Mouse (Mus musculus) thymus, adult 2 months (tissue): ENCODE measurements around the gene Upp2.

Source experiments
- CTCF ChIP-seq: fragments of 200-500 bp; IDR thresholded peaks from 2 replicates; pipeline ENCODE4 v1.5.1; 2012; ENCODE audit warnings: mild to moderate bottlenecking, control low read depth, low read length, moderate library complexity, borderline replicate concordance; ENCODE audit not compliant: control insufficient read depth, poor library complexity, insufficient read depth; ENCODE audit errors: extremely low read depth
- POLR2A ChIP-seq: fragments of 200-500 bp; IDR thresholded peaks from 2 replicates; pipeline ENCODE4 v1.6.1; 2012; ENCODE audit warnings: mild to moderate bottlenecking, low read length, control low read depth, moderate library complexity; ENCODE audit not compliant: control insufficient read depth, poor library complexity, insufficient read depth; ENCODE audit errors: extremely low read depth

DNA sequence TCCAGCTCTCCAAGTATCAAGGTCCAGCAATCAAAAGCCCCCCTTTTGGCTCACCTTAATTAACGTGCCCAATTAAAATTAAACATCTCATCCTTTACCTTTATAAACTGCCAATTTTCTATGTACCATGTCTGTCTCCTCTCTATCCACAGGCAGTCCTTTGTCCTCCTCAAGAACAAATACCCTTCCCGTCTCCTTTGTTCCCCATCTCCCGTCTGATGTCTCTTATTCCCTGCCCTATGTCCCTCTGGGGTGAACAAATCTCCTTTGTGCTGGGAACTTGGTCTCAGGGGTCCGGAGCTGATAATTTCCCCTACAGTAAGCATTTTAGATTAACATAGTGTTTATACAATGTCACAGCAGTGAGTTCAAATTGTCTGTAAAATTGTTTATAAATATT is 230.4 kb downstream of the Upp2 start:
- TF ChIP-seq POLR2A (no peak), CTCF (no peak)
